Mouse (Mus musculus) megakaryocyte-erythroid progenitor cell, adult 5-6 weeks (primary cell): Measurements from ENCODE around the gene C87436. TPM values are rescaled to one million over a fixed set of nuclear protein-coding genes. Genes with fewer than 3 reads are reported as not detected.

Experiments used
- ATAC-seq: replicated peaks from 2 replicates; pipeline ENCODE4 v1.8.0; 2016; ENCODE audit warnings: mild to moderate bottlenecking, inconsistent platforms; ENCODE audit not compliant: severe bottlenecking, poor library complexity, low FRiP score, low TSS enrichment
- total RNA-seq, 2 experiments: library from RNA; stranded (forward) in 1 of 2; stranded (reverse) in 1 of 2; fragments of 200-1000, 215-1000 nt in 1 of 2; fragments of >200 nt in 1 of 2; fragmentation: Nextera tagmentation in 1 of 2; gene quantifications; 2 replicates each; pipeline ENCODE4 v1.2.3; 2014 to 2017

C87436 gene
- total RNA-seq (2014; fragmentation: Nextera tagmentation) (29.8 and 33.8 TPM in 2 replicates), total RNA-seq (2017) (12.4 and 21.9 TPM in 2 replicates)

DNA sequence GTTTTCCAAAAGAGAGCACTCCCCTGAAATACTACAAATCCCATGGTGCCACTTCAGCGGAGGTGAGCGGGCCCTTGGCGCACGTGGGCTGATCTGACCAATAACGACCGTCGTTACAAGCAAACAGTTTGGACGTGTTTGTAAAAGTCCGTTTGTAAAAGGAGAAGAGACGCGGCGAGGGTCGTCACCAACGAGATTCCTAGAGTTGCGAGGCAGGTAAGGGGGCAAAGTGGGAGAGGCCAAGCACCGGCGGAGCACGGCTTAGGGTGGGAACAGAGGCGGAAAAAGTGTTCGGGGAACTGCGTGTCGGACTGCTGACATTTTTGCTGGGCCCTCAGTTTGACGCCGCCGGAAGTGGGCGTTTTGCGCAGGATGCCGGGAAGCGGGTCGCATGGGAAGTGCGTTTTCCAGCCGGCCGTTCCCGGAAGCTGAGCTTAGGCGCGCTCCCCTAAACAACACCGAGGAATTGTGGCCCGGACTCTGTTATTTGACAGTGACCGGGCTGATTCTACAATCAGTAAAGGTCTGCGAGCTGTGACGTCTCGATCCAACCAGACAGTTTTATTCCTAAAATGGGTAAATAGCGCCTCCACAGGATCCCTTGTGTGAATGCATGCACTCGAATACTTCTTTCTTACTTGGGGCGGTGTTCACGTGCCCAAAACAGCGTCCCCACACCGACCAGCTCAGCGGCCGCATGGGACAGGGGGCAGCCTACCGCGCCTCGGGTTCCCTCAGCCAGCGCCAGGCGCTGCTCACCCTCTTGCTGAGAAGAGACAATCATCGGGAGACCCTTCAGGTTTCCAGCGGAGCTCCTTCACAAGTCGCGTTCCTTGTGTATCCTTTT, at the start of gene C87436:
Gene C87436, plus strand, starts transcription at position 103 of the 847 bp plus-strand sequence.
- ATAC-seq: peak; percentile 84

DNA sequence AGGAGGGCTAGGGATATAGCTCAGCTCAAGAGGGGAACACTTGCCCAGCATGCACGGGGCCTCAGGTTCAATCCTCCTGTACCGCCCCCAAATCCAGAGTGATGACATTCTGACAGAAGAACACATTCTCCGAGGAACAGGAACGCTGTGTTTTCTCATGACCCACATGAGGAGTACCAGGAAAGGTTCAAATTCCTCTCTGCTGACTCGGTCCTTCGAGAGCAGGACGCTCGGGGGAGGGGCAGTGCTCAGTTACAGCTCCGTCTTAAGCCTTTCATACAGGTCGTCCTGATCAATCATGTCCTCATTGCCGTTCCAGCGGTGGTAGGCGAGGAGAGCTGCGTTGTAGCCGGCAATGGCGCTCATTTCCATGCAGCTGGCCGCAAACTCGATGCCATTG, 49.7 kb upstream of the C87436 start:
- no peak for ATAC-seq

DNA sequence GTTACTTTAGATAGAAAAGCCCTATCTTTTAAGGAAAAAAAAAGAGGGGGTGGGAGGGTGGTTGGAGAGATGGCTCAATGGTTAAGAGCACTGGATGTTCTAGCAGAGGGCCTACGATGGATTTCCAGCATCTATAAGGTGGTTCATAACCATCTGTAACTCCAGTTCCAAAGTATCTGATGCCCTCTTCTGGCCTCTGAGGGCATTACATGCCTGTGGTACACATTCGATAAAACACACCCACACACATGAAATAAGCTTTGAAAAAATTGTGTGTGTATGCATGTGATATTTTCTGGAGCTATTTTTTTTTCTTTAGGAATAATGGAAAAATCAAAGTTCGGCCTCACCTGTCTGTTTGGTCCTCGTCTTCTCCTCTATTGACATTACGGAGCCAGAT, 46.8 kb upstream of the C87436 start:
- no peak for ATAC-seq

DNA sequence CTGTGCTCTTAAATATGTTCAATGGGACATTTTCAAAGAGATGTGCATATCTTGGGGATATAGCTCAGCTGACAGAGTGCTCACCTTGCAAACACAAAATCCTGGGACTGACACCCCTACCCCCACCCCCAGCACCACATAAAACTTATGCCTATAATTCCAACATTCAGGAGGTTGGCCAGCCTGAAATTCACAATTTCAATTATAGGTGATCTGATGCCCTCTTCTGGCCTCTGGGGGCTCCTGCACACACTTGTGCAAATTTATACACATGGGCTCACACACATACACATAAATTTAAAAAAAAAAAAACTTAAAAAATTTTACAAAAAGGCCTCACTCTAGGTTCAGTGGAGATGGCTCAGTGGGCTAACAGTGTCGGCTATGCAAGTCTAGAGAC, 45.0 kb upstream of the C87436 start:
- no peak for ATAC-seq

DNA sequence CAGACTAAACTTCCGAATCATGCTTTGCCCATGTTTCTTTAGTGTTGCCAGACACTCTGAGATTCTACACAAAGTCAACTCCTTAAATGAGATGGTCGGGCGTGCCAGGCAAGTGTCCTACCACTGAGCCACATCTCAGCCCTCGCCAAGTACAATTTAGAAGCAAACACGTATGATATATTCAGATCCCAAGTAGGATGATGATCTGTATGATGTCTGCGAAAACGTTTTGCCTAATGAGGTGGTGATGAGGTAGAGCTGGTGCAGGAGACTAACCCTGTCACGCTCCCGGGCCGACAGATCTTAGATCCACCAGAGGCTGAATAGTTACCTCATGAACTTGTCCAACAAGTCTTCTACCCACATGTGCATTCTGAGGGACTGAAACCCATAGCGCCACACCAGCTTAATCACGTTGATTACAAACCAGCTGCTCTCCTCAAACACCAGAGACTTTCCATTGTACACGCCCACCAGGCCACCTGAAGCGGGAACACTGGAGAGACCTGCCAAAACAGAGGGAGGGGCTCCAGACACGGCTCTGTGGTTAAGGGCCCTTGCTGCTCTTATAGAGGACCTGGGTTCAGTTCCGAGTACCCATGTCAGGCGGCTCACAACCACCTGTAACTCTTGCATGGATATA, 44.0 kb upstream of the C87436 start:
- ATAC-seq: no peak

DNA sequence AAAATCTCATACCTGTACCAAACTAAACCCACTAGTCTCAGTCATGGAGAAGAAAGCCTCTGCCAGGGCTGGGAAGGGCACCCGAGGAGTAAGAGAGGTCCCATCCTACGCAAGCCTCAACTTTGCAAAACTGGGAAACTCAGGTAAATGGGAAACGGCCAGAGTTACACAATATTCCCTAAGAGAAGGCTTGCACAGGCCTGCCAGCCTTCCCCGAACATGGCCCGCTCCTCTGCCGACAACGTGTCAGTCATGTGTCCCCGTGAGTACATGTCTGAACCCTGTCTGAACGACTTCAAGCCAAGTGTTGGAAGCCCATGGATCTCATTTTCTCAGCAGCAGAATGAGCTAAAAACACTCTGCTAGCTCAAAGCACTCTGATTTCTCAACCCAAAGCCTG, 43.2 kb upstream of the C87436 start:
- ATAC-seq: no peak

DNA sequence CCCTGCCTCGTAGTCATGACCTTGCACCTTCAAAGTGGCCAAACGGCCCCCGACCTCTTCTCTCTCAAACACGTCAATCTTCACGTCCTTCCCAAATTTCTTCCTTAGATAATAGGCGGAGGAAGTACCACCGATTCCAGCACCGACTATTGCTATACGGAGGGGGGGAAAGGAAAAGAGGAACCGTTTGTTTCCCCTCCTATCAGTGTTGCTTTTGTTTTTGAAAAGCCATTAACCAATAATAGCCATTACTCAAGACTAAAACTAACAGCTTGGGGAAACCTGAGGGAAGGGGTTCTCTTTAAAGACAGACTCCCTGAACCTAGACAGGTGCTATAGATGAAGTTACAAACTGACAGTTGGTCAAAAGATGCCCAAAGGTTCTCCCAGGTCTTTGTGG, 42.2 kb upstream of the C87436 start:
- no peak for ATAC-seq

DNA sequence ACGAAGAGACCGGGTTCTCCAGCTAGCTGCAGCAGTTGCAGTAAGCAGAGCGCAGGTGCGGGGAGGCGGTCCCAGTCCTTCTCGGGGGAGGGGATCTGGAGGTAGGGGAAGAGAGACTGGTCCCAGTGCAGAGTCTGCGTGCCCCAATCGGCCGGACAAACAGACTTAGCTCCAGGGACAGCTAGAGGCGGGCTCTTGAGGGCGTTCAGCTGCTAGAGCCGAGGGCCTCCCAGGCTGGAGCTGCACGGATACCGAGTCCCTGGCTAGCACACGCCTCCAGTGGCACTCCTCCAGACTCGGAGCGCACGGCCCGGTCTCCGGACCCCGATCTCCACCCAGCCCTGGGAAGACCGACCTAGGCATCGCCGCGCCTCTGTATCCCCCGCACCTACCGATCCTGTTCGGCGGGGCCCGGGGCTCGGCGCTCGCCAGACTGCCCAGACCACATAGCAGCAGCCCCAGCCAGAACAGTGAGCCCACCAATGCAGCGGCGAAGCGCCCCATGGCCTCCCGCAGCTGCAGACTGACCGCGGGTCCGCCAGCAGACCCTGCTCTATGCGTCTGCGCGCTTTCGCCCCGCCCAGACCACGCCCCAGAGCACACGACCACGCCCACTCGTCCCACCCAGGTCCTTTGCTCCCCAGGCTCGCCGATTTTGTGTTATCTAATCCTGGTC, 41.5 kb upstream of the C87436 start, which contains the start of gene Pcyox1:
Gene Pcyox1, minus strand, starts transcription at position 574 of the 676 bp plus-strand sequence.
- peak; percentile 84 for ATAC-seq

DNA sequence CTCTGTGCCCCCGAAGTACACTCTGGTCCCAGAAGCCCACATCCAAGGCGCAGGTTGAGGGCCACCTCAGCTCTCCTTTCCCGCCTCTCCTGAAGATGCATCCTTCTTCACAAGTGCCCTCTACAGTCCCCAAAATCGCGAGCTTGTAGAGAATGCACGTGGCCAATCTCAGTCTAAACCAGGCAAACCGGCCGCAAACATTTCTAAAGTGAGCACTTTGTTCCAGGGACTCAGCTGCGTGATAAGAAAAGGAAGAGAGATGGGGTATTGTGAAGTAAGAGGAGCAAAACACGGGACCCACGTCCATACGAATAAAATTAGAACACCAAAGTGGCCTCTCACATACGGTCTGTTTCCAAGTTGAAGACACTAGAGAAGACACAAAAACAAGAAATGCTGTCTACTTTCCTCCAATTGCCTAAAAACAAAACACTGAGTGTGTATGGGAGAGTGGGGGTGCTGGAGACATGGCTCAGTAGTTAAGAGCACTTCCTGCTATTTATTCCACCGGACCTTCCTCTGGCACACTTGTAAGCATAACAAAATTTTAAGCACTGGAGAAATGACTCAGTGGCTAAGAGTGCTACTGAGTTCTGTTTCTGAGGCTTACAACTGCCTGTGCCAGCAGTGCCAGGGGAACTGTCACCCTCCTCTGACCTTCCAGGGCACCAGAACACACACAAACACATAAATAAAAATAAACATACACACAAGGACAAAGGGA, 40.8 kb upstream of the C87436 start:
- ATAC-seq: no peak

DNA sequence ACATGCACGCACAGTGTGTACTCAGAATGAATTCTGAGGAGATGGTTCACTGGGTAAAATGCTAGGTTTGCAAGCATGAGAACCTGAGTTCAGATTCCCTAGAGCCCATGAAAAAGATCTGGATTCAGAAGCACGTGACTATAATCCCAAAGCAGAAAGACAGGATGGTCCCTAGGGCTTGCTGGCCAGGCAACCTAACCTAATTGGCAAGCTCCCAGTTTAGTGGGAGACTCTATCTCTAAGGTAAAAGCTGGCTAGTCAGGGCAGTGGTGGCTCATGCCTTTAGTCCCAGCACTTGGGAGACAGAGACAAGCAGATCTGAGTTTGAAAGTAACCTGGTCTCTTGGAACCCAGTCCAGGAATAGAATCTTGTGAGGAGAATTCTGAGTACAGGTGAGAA, 39.2 kb upstream of the C87436 start:
- ATAC-seq: no peak

DNA sequence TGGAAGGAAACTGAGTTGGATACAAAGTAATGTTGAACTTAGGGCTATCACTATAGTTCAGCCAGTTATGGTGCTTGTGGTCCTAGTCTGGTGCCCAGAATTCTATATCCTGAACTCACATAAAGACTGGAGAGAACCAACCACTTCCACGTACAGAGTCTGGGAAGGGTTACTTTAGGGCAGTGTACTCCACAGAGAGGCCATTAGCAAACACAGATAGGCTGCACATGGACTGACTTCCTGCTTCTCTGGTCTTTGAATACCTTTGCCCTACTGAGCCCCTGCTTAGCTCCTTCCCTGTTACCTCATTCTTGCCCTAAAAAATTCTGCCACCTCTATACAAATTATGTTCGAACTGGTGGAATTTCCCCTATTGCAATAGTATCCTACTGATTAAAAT, 38.2 kb upstream of the C87436 start:
- ATAC-seq: no peak

DNA sequence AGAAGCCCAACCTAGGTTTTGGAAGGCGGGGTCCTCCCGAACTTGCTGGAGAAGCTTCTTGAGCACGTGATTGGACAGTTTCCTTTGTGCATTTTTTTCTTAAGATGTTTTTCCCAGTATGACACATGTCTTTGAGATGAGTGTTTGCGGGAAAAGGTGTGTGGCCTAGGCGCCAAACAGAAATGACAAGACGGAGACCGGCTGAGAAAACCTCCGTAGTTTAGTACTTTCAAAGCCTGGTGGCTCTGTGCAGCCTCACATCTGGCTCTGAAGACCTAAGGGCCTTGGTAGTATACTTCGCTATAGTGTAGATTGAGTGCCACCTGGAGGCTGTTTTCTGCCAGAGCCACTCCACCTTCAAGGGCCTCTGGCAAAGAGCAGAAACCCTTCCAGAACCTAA, 37.2 kb upstream of the C87436 start:
- peak; percentile 68 for ATAC-seq

DNA sequence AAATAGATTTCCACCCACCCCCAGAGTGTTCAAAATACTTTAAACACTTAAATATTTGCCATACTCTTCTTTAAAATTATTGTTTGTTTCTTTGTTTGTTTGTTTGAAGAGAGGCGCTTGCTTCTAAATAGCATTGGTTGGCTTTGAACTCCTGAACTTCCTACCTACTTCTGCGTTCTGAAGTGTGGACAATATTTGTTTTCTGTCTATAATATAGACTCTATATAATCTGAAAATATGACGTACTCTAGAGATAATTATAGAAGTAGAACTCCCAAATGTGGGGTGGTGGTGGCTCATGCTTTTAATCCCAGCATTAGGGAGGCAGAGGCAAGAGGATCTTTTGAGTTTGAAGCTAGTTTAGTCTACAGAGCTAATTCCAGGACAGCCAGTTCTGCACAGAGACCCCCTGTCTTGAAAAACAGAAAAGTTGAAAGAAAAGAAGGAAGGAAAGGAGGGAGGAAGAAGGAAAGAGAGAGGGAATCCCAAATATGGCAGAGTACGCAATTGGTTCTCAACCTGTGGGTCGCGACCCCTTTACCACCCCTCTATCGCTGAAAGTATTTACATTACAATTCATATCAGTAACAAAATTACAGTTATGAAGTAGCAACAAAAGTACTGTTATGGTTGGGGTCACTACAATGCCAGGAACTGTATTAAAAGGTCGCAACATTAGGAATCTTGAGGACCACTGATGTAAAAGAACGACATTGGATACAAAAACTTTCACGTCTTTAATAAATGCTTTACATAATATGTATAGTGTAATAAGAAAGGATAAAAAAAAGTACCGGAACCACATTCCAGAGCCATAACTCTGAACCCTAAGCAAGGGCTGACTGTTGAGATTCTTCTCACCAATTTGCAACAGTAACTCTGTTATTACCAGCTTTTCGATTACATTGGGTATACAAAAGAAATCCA, 35.2 kb upstream of the C87436 start:
- no peak for ATAC-seq

DNA sequence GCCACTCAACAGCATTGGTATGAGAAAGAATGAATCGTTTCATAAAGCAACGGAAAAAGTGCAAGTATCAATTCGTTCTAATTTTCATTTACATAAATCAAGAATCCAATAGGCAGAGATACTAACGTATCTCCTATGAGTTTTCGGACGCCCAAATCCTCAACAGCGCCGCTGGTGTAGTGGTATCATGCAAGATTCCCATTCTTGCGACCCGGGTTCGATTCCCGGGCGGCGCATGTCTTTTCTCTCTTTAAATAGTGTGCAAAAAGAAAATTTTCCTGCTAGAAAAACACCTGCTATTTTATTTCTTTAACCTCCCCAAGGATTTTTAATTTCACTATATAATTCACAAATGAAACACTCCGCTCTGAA, 34.5 kb upstream of the C87436 start:
- ATAC-seq: peak; percentile 60; the same call in 1 of the 2 replicates

DNA sequence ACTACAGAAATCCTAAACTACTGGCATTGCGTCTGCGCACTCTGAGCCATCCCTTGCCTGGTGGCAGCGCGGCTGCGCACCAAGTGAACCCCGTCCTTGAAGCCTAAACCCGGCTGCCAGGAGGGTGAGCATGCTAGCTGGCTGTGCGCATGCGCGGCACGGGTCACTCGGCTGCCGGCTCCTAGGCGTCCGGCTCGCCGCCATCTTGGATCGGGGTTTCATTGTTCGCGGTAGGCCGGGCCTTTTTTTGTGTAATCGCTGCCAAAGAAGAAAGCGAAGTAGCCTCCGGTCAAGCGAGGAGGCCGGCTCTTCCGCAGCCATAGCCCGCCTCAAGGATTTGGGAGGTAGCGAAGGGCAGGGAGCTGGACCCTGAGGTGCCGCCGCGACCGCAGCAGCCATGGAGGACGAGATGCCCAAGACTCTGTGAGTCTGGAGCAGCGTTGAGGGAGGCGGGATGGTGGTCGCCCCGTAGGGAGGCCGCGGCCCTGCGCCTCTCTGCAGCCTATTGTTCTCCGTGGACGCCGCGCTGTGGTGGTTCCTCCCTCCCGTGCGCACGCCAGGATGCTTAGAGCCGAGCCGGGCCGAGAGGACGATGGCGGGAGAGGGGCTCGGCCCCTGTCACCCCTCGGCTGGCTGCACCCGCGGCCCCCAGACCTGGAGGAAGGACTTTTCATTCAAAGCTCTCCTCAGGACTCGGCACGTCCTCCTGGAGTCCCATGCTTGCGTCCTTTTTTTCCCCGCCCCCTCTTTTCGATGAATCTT, 33.9 kb upstream of the C87436 start, which contains the start of gene Tia1:
Gene Tia1, plus strand, starts transcription at position 120 of the 762 bp plus-strand sequence.
- ATAC-seq: peak; percentile 95

DNA sequence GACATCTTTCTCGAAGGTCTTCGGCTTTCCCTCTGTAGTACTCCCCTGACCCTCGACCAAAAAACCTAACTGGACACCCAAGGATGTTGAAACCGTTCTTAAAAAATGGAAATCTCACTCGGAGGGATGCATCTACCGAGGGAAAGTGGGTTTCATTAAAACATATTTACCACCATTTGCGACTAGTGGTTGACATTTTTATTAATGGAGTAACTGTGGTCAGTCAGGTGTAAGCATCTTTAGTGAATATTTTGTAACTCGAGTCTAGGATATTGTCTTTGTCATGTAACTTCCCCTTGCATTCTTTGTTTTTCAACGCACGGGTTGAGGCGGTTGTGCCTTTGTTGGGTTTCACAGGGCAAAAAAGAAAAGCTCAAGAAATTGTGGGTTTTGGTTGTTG, 33.2 kb upstream of the C87436 start:
- ATAC-seq: no peak

DNA sequence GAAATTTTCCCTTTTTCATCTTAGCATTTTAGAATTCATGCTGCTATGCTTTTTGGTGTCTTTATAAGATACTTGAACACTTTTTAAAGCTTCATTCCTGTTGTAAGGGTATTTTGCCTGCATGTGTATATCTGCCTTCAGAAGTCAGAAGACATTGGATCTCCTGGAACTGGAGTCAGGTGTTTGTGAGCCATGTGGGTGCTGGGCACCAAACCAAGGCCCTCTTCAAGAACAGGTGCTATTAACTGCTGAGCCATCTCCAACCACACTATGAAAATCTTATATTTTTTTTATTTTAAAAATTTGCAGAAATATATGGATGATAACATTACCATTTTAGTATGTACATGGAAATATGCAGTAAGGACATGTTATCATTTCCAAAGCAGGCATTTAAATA, 31.9 kb upstream of the C87436 start:
- ATAC-seq: no peak

DNA sequence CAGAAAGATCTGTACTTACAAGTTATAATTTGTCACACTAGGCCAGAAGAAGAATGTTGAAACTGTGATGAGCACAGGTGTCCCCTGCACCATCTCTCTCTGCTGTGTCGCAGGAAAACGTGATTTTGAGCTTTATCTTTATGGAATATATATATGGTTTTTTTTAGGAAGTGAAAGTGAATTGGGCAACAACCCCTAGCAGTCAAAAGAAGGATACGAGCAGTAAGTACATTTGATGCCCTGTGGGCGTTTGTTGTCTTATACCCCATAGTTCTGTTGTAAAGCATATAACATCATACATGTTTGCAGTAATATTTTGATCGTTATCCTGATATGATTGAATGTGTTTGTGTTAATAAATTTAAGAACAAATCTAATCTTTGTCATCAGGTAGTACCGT, 19.5 kb upstream of the C87436 start:
- ATAC-seq: no peak
